Mouse (Mus musculus) hindbrain, embryonic 11.5 days (tissue): Measurements from ENCODE around the gene Tmem125. TPM values are rescaled to one million over a fixed set of nuclear protein-coding genes. Genes with fewer than 3 reads are reported as not detected.
A peak's percentile ranks its signal among the peaks of the same experiment; 100 is the strongest.

ENCODE experiments used
- ATAC-seq: fragments of 200-750 bp; cut with Nextera tagmentation; 2 replicates; pipeline ENCODE4 v1.8.0; 2017; ENCODE audit warnings: mild to moderate bottlenecking, moderate TSS enrichment, moderate library complexity; ENCODE audit not compliant: low FRiP score
- DNase-seq: peaks from one replicate; pipeline ENCODE4 v3.0.0-alpha.2; 2015; ENCODE audit warnings: low spot score
- H3K27ac ChIP-seq: fragments of 300-500 bp; sonication (generic); 2 replicates; pipeline ENCODE4 v1.5.1; 2014; ENCODE audit warnings: mild to moderate bottlenecking, low read depth, low read length
- H3K27me3 ChIP-seq: fragments of 300-500 bp; sonication (generic); 2 replicates; pipeline ENCODE4 v1.6.1; 2014; ENCODE audit warnings: mild to moderate bottlenecking, low read length, moderate library complexity, mixed read lengths; ENCODE audit not compliant: control insufficient read depth, insufficient read depth
- H3K36me3 ChIP-seq: fragments of 300-500 bp; sonication (generic); 2 replicates; pipeline ENCODE4 v1.6.1; 2014; ENCODE audit warnings: mild to moderate bottlenecking, low read length, moderate library complexity, mixed read lengths; ENCODE audit not compliant: control insufficient read depth, insufficient read depth
- H3K4me1 ChIP-seq: fragments of 300-500 bp; sonication (generic); replicated peaks from 2 replicates; pipeline ENCODE4 v1.6.1; 2014; ENCODE audit warnings: low read length, mixed read lengths; ENCODE audit not compliant: control insufficient read depth, insufficient read depth
- H3K4me2 ChIP-seq: fragments of 300-500 bp; sonication (generic); replicated peaks from 2 replicates; pipeline ENCODE4 v1.6.1; 2014; ENCODE audit warnings: mild to moderate bottlenecking, low read depth, low read length
- H3K4me3 ChIP-seq: fragments of 300-500 bp; sonication (generic); 2 replicates; pipeline ENCODE4 v1.5.1; 2014; ENCODE audit warnings: low read depth, low read length
- H3K9ac ChIP-seq: fragments of 300-500 bp; sonication (generic); 2 replicates; pipeline ENCODE4 v1.6.1; 2014; ENCODE audit warnings: low read depth, low read length
- H3K9me3 ChIP-seq: fragments of 300-500 bp; sonication (generic); 2 replicates; pipeline ENCODE4 v1.6.1; 2016; ENCODE audit warnings: low read length; ENCODE audit not compliant: control insufficient read depth
- WGBS: fragments of 180-500 bp; shearing (Covaris S2); extraction: QIAGEN DNeasy Blood & Tissue Kit; methylation state at CpG from one replicate; pipeline ENCODE4 v1.1.7; 2014; 5-methylcytosine and 5-hydroxymethylcytosine counted together
- polyA plus RNA-seq: library from polyadenylated mRNA; unstranded; fragments of >200 nt; fragmentation: Nextera tagmentation; extraction: Ambion mirVana; gene quantifications from 2 replicates; pipeline ENCODE4 v1.2.1, GENCODE M21; 2014

The Tmem125 gene
- polyA plus RNA-seq, 1 experiment from 2014 or later = 0.40 TPM

DNA sequence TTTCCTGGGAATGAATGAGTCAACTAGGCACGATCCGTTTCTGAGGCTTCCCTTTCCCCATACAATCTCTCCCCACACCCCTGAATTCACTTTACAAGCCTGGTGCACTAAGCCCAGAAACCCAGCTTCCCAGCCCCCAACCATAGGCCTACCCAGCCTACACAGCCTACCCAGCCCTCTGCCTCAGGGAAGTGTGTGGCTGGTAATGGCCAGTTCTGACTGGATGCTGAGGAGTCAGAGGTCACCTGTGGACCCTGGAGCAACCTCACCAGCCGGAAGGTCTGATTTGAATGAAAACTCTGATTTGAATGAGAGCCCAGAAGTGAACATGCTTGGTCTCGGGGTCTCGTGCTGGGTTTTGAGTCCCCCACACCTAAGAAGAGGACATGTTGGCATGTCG, 16.1 kb downstream of the Tmem125 start:
- Histone ChIP-seq H3K4me3 (no peak overlapping the region), H3K27ac (no peak overlapping the region), H3K9me3 (no peaks in the 10 kb centered on the region), H3K27me3 (no peaks in the 10 kb centered on the region), H3K4me2 (no peak overlapping the region), H3K9ac (no peak overlapping the region), H3K36me3 (no peaks in the 10 kb centered on the region), H3K4me1 (no peaks in the 10 kb centered on the region)
- no peak for DNase-seq
- 84% methylated on average over 6 of the region's 6 CpGs for WGBS
- no peak for ATAC-seq

DNA sequence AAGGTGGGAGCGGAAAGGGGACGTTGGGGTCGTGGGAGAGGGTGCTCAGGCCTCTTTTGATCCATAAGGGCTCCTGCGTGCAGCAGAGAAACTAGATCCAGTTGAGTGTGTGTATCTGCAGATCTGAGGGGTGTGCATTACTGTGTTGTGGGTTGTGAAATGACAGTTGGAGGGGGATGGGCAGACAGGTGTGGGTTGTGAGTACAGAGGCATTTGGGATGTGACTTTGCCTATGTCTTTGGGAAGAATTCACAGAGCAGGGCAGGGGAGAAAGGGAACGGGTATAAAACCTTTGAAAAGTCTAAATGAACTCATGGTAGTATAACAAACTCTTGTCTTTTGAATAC, 16.5 kb downstream of the Tmem125 start:
- Histone ChIP-seq H3K9me3 (no peaks in the 10 kb centered on the region), H3K27ac (no peak overlapping the region), H3K4me3 (no peak overlapping the region), H3K36me3 (no peaks in the 10 kb centered on the region), H3K4me1 (no peaks in the 10 kb centered on the region), H3K9ac (no peak overlapping the region), H3K27me3 (no peaks in the 10 kb centered on the region), H3K4me2 (no peak overlapping the region)
- ATAC-seq (no peak), DNase-seq (no peak)
- 55% methylated on average over 5 of the region's 5 CpGs for WGBS

DNA sequence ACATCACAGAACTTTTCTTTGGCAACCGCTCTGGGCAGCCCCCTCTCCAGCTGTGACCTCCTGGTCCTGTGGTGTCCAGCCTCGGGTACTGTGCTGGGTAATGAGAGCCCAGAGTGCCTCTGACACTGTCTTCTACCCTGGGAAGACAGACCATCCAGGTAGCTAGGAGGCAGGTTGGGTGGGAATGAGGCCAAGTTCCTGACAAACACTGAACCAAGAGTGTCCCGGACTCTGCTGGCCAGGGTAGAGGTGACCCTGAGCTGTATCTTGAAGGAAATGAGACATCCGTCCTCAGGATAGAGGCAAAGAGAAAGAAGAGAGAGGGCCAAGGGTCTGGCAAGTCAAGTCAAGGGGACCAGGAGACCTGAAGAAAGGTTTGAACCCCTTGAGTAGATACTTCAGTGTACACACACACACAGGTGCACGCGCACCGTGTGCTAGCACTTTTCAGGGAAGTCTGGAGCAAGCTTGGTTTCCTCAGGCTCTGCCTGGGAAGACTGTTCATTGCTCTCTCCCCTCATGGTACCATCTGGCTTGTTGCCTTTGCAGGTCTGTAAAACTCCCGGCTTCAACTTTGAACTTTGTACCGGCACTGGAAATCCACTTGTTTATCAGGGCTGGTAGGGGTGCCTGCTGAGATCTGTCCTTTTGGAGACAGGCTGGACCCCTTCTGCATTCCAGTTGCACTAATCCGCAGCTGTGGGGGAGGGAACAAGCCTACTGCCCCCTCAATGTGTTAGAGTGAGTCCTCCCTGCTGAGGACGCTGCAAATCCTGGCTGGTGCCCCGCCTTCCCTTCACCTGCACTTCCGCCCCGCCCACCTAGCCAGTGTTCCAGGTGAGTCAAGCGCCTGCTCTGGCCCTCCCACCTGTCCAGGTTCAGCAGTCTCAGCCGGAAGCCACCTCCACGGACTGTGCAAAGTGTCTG, 17.2 kb downstream of the Tmem125 start, which contains the start of gene 2610528J11Rik:
Gene 2610528J11Rik (plus strand): TSS at position 592 of the 927 bp plus-strand sequence.
- ATAC-seq (no peak), DNase-seq (no peak)
- 48% methylated on average over 17 of the region's 17 CpGs for WGBS
- Histone ChIP-seq H3K4me1 (no peaks in the 10 kb centered on the region), H3K36me3 (no peaks in the 10 kb centered on the region), H3K9ac (no peak within 1 kb of the TSS), H3K27ac (no peak within 1 kb of the TSS), H3K4me3 (no peak within 1 kb of the TSS), H3K27me3 (no peaks in the 10 kb centered on the region), H3K4me2 (no peak within 1 kb of the TSS), H3K9me3 (no peaks in the 10 kb centered on the region)

DNA sequence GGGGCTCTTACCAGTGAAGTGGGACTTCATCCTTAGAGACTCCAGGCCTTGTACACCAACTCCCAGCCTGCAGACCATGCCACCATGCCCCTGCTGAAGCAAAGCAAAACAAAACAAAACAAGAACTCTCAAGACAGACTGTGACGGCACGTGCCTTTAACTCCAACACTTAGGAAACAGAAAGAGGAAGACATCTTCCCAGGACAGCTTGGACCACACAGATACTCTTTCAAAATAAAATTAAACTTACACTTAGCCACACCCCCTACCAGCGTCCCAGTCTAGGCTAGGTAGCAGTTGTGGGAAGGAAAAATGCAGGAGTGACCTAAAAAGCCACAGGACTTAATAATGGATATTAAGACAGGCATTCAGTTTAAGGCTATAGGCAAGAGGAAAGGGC, 18.1 kb downstream of the Tmem125 start:
- Histone ChIP-seq H3K4me2 (no peak overlapping the region), H3K9me3 (no peaks in the 10 kb centered on the region), H3K4me3 (no peak overlapping the region), H3K27me3 (no peaks in the 10 kb centered on the region), H3K9ac (no peak overlapping the region), H3K4me1 (no peaks in the 10 kb centered on the region), H3K27ac (no peak overlapping the region), H3K36me3 (no peaks in the 10 kb centered on the region)
- ATAC-seq (no peak), DNase-seq (no peak)
- 65% methylated on average over 3 of the region's 3 CpGs for WGBS

DNA sequence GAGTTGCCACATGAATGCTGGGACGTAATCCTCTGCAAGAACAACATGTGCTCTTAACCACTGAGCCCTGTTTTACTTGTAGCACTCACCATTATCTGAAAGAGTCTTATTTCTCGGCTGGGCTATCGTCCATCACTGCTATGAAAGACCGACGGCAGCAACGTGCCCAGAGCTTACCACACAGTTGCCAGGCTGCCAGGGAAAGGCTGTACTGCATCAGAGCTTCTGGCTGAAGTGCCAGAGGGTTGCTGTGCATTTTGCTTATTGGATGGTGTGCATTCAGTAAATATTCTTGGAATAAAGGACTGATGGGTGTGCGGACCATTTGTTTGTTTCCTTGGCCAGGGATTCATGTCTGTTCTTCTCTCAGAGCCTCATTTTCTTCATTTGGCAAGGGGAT, 19.9 kb downstream of the Tmem125 start:
- DNase-seq = no peak
- H3K4me3 ChIP-seq = no peak overlapping the region

DNA sequence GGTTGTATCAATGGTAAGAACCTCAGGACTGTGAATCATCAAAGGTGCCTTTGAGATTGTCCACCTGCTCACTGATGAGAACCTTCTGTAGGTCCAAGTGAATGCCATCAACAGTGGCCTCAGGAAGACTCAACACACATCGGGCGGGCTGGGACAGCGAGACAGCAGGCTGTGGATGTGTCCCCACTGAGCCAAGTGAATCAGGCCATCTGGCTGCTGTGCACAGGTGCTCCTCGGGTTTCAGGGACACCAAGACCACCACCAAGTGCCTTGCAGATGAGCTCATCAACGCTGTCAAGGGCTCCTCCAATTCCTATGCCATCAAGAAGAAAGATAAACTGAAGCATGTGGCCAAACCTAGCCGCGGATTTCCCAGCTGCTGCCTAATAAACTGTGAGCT, 21.6 kb downstream of the Tmem125 start:
- H3K4me1 ChIP-seq = no peaks in the 10 kb centered on the region
- no peak overlapping the region for H3K4me3 ChIP-seq
- H3K9ac ChIP-seq = no peak overlapping the region
- H3K36me3 ChIP-seq = no peaks in the 10 kb centered on the region
- WGBS = 91% methylated on average over 7 of the region's 7 CpGs
- H3K4me2 ChIP-seq = no peak overlapping the region
- no peak overlapping the region for H3K27ac ChIP-seq
- no peak for ATAC-seq
- no peaks in the 10 kb centered on the region for H3K9me3 ChIP-seq
- H3K27me3 ChIP-seq = 0 out of 2 replicates have a peak, but pooled peaks cover 2% of the 10 kb centered on the region
- DNase-seq = no peak

More for the DNA sequence above, 19.9 kb downstream of the Tmem125 start:
- Histone ChIP-seq H3K27ac (no peak overlapping the region), H3K27me3 (no peaks in the 10 kb centered on the region), H3K9ac (no peak overlapping the region), H3K4me2 (no peak overlapping the region), H3K36me3 (no peaks in the 10 kb centered on the region), H3K9me3 (no peaks in the 10 kb centered on the region), H3K4me1 (no peaks in the 10 kb centered on the region)
- WGBS = 73% methylated on average over 7 of the region's 7 CpGs
- no peak for ATAC-seq

GRCm38 (mm10) chr4:118518208-118518607, 25.6 kb downstream of the Tmem125 start:
- H3K4me3 ChIP-seq = no peak overlapping the region
- no peaks in the 10 kb centered on the region for H3K36me3 ChIP-seq
- no peaks in the 10 kb centered on the region for H3K4me1 ChIP-seq
- DNase-seq = no peak
- H3K4me2 ChIP-seq = no peak overlapping the region
- ATAC-seq = no peak
- no peaks in the 10 kb centered on the region for H3K9me3 ChIP-seq
- H3K27ac ChIP-seq = no peak overlapping the region
- no peak overlapping the region for H3K9ac ChIP-seq
- 76% methylated on average over 5 of the region's 5 CpGs for WGBS
- H3K27me3 ChIP-seq = 0 out of 2 replicates have a peak, but pooled peaks cover 2% of the 10 kb centered on the region

- Histone ChIP-seq H3K4me2 (no peak overlapping the region), H3K27me3 (0 out of 2 replicates have a peak, but pooled peaks cover 2% of the 10 kb centered on the region), H3K4me1 (no peaks in the 10 kb centered on the region), H3K27ac (no peak overlapping the region), H3K36me3 (no peaks in the 10 kb centered on the region), H3K9me3 (no peaks in the 10 kb centered on the region), H3K9ac (peak overlapping the region; percentile 3; the same call in 1 of the 2 replicates), H3K4me3 (no peak overlapping the region)
- peak; percentile 40; the same call in 1 of the 2 replicates for ATAC-seq
- DNase-seq = no peak
- WGBS = 36% methylated on average over 15 of the region's 16 CpGs
Measured at GRCm38 (mm10) chr4:118517497-118518146, 26.2 kb downstream of the Tmem125 start.
